Mouse (Mus musculus): ENCODE measurements around the gene Hoxd11. TPM values are rescaled to one million over a fixed set of nuclear protein-coding genes. Genes with fewer than 3 reads are reported as not detected.
A peak's percentile ranks its signal among the peaks of the same experiment; 100 is the strongest.

Hoxd11 gene
- polyA plus RNA-seq, 1 experiment from 2014 or later, result not detected

DNA sequence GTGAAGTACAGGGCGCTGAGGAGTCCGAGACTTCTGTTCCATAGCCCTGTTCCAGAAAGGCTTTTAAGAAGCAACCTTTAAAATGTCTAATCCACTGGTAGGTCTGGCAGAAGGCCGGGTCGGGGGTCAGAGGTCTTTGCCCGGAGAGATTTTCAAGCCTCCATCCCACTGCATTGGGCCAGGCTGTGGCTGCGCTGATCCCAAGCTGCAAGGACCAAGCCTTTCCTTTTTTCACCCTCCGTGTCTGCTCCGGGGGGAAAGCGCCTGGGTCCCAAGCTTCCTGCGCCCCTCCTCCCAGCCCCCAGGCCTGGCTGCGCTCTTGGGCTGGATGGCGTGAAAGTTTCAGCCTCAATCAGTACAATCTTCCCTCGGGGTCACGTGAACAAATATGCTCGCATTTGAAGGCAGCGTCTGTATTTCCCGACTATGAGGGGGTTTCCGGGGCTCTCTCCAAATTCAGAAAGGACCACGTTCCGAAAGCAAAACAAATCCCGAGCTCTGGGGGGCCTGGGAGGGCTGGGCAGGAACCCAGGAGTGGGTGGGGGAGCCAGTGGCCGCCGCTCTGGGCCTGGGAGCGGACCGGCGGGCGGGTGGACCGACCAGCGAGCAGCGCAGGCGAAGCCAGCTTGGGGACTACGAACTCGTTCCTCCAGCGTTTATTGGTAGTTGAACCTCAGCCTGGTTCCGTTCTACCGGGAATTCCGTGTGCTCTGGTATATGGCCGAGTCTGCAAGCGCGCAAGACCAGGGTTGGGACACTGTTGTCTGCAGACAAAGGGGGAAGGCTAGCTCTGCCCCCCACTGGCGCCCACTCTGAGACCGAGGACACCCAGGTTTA lies 56.7 kb downstream of the Hoxd11 start:
- under 1% methylated on average over 42 of the region's 42 CpGs for WGBS
- Histone ChIP-seq H3K4me3 (no peak overlapping the region), H3K4me2 (replicated peaks) (no peak overlapping the region), H3K9me3 (no peaks in the 10 kb centered on the region), H3K36me3 (no peaks in the 10 kb centered on the region), H3K27me3 (peaks cover 98% of the 10 kb centered on the region), H3K4me1 (peaks cover 7% of the 10 kb centered on the region), H3K9ac (replicated peaks) (no peak overlapping the region), H3K27ac (replicated peaks) (no peak overlapping the region)
- ATAC-seq (replicated peaks), result no peak

MicroRNAs encoded within 50 kb of the gene (microRNA counts, 519-probe panel; counts per million panel counts)
- microRNA mmu-miR-10b, result 319 counts per million, percentile 1 among the panel's probes with 10 or more counts

Small RNA genes within 50 kb of the gene (microRNA-seq; reads per million reads assigned to microRNA genes)
- gene Gm44463 (not detected), gene Mir10b (151 reads per million, percentile 59 among the genes with 10 or more reads in this experiment)

Other genes with a start within 250 kb of the Hoxd11 start
- 46.8 and 48.3 TPM in 2 replicates for gene Lnpk, start 100.1 kb upstream of the Hoxd11 start, polyA plus RNA-seq (2015; fragmentation: Nextera tagmentation; extraction: Ambion mirVana)
- gene Evx2, start 20.0 kb upstream of the Hoxd11 start, polyA plus RNA-seq (2015; fragmentation: Nextera tagmentation; extraction: Ambion mirVana), result not detected in 2 replicates
- gene Hoxd13, start 11.2 kb upstream of the Hoxd11 start, polyA plus RNA-seq (2015; fragmentation: Nextera tagmentation; extraction: Ambion mirVana), result not detected in 2 replicates
- not detected in 2 replicates for gene Hoxd12, start 4.5 kb upstream of the Hoxd11 start, polyA plus RNA-seq (2015; fragmentation: Nextera tagmentation; extraction: Ambion mirVana)
- not detected in 2 replicates for gene Hoxd10, start 12.4 kb downstream of the Hoxd11 start, polyA plus RNA-seq (2015; fragmentation: Nextera tagmentation; extraction: Ambion mirVana)
- not detected in 2 replicates for gene Hoxd9, start 18.2 kb downstream of the Hoxd11 start, polyA plus RNA-seq (2015; fragmentation: Nextera tagmentation; extraction: Ambion mirVana)
- gene Hoxd8, start 25.1 kb downstream of the Hoxd11 start, polyA plus RNA-seq (2015; fragmentation: Nextera tagmentation; extraction: Ambion mirVana), result 0.10 TPM in 1 of 2 replicates, not detected in the other
- gene Hoxd3, start 32.4 kb downstream of the Hoxd11 start, polyA plus RNA-seq (2015; fragmentation: Nextera tagmentation; extraction: Ambion mirVana), result not detected in 2 replicates
- gene Hoxd4, start 32.4 kb downstream of the Hoxd11 start, polyA plus RNA-seq (2015; fragmentation: Nextera tagmentation; extraction: Ambion mirVana), result not detected in 2 replicates
- gene Gm28230, start 47.2 kb downstream of the Hoxd11 start, polyA plus RNA-seq (2015; fragmentation: Nextera tagmentation; extraction: Ambion mirVana), result not detected in 2 replicates
- not detected in 2 replicates for gene Hoxd1, start 83.4 kb downstream of the Hoxd11 start, polyA plus RNA-seq (2015; fragmentation: Nextera tagmentation; extraction: Ambion mirVana)
- 124 and 133 TPM in 2 replicates for gene Mtx2, start 146.2 kb downstream of the Hoxd11 start, polyA plus RNA-seq (2015; fragmentation: Nextera tagmentation; extraction: Ambion mirVana)

Measured in forebrain, embryonic 15.5 days (tissue).